Mouse (Mus musculus): ENCODE data around the gene Ssr2.
A peak's percentile ranks its signal among the peaks of the same experiment; 100 is the strongest.

Ssr2 gene

DNA sequence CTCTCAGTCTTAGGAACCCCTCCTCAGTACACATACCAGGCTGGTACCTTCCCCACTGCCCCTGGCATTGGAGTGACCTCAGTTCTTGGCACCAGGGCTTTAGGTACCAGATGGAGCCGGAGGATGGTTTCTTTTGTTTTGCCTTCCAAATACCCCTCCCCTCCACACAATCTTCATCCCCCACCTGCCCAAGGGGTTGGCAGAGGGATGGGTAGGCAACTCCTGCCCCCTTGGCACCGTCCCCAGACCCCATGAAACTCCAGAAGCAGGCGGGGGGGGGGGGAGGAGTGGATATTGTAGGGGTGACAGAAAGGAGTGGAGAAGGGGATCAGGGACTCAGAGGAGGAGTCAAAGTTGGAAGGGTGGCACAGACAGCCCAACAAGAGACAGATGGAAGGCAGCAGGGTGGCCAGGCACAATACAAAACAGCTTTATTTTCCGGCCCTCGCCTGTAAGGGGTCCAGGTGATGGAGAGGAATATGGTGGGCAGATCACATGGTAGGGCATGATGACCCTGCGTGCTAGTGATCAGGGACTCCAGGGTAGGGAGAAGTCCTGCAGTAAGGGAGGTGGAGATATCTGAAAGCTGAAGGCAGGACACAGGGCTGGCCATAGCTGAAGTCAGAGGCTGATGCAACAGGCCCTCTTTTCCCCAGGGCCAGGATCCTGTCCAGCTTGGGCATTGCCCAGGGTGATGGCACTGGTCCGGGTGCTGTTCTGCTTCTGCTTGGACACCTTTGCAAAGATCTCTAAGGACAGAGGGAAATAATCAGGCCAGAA lies 33.9 kb upstream of the Ssr2 start:
- DNase-seq (ENCODE audit: low spot score in 2 of 2) = no peak

GRCm38 (mm10) chr3:88542486-88542885 lies 33.2 kb upstream of the Ssr2 start:
- DNase-seq (ENCODE audit: low spot score in 2 of 2) = no peak

- no peak for DNase-seq (ENCODE audit: low spot score in 2 of 2)
These were observed 32.5 kb upstream of the Ssr2 start for GRCm38 (mm10) chr3:88543174-88543573.

DNA sequence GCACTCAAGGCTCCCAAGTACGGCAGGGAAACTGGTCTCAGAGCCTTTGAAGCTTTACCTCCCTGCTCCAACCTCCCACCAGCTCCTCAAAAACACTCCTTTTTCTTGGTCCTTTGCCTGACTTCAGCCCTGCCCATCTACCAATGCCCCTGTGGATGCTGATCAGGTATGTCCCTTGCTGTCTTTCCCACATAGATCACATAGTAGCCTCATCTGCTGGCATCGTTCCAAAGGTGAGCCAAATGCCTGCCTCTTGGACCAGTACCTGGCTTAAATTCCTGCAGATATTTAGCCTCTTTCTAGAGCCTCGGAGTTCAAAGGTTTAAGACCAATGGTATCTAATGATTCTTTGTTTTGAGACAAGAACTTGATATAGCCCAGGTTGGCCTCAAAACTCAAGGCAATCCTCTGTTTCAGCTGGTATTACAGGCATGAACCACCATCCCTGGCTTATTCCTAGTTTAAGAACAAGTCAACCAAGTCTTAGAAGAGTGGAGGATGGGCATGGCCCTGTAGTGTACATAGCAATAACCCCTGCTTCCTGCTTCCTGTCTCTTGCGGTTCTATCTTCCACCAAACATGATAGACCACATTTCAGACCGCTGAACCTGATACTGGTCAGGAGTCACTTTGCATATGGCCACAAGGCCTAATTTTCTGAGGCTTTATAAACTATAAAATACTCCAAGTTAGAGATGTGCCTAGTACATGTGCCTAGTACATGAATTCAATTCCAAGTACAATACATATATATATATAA lies 31.8 kb upstream of the Ssr2 start:
- DNase-seq (ENCODE audit: low spot score in 2 of 2) = no peak

DNA sequence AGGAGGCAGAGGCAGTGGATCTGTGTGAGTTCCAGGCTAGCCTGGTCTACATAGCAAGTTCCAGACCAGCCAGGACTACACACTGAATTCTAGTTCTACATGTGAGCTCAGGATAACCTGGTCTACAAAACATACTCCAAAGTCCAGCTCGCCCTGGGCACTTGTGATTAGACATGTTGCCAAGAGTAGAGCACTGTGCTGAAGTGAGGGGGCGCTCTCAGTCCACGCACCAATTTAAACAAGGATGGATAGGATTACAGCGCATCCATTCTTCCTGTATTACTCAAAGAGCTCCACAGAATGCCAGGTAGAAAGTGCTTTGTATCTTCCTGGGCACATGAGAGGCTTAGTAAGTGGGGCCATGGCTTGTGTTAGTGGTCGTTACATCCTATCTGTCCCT lies 31.2 kb upstream of the Ssr2 start:
- DNase-seq (ENCODE audit: low spot score in 2 of 2) = no peak

DNA sequence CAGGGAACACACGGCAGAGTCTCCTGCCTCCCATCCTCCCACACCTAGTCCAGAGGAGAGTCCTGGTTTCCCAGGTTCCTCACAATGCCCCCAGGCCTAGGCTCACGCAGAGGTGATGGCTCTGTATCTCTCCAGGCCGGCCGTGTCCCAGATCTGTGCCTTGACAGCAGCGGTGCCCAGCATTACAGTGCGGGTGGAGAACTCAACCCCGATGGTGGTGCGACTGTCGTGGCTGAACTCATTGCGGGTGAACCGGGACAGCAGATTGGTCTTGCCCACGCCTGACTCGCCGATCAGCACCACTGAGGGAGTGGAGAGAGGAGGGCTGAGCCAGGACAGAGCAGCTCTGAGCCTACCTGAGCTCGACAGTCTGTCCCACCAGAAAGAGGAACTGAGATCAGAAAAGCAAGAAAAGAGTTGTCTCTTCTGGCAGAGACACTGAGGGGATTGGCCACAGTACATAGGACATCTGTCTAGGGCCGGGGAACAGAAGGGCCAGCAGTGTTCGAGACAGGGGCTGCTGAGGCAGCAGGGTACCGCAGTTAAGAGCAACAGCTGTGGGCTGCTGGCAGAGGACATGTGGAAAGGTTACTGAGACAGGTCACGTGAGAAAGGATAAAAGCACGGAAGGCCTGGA lies 30.6 kb upstream of the Ssr2 start:
- DNase-seq (ENCODE audit: low spot score in 2 of 2) = no peak

- DNase-seq (ENCODE audit: low spot score in 2 of 2) = no peak
These were observed 28.8 kb upstream of the Ssr2 start for GRCm38 (mm10) chr3:88546674-88547418.

DNA sequence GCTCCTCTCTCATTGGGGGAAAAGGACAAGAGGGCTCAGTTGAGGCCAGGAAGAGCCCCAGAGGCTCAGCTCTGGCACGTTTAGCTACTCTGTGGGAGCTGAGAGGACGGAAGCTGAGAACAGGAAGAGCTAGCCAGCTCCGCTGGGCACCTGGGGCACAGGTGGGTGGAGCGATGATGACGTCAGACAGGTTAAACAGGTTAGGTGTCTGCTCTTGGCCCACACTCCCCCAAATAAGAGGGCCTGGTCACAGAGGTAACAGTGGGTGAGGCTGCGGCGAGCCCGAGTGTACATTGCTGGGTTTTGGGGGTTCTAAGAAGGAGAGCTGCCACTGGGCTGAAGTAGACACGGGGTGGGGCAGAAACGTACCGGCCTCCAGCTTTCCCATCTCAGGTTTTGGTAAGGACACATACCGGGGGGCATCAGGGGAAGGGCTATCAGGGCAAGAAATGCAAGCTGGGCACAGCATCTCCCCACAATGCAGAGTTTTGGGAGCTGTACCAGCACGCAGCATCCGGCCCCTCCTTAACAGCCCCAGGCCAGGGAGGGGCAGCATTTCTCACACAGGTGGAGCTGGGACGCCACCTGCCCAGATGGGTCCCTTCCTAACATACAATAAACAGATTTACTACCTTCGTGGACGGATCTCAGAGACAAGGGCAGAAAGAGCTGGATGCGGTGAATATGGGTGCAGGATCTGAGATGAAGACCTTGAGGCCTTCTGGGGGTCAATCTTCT lies 27.3 kb upstream of the Ssr2 start, which contains the start of gene Rab25:
Gene Rab25 (minus strand): TSS at position 121 of the 738 bp plus-strand sequence.
- no peak for DNase-seq (ENCODE audit: low spot score in 2 of 2)

DNA sequence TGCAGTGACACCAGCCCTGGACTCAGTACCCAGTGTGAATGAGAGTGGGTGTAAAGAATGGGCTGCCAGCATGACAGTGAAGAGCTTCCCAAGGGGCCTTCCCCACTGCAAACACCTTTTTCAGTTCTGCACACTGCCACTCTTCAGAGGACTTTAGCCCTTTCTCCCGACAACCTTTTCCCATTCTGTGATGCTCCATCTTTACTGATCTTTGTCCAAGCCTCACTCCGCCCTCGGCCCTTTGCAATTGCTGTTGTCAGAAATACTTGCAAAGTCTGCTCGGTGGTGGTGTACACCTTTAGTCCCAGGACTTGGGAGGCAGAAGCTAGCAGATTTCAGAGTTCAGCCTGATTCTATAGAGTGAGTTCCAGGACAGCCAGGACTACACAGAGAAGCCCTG lies 24.1 kb upstream of the Ssr2 start:
- DNase-seq (ENCODE audit: low spot score in 2 of 2) = no peak

DNA sequence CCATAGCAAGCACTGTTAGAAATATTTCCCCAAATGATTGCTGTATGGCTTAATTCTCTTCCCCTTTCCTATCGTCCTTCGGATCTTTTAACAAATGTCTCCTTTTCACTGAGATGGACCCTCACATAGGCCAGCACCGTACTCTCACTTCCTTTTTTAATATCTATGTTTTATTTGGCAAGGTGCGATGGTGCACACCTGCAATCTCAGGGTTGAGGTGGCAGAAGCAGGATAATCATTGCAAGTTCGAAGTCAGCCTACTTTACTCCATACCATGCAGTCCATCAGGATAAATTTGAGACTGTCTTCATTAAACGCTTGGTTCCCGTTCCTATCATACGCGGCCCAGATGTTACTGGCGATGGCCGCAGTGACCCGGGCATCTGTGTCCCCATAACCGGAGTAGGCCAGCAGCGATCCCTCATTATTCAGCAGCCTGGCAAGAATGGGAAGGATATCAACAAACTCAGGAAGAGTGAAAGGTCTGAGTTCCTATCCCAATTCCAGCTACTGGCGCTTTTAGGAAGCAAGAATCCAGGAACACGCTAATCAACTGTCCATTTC lies 23.5 kb upstream of the Ssr2 start:
- no peak for DNase-seq (ENCODE audit: low spot score in 2 of 2)

DNA sequence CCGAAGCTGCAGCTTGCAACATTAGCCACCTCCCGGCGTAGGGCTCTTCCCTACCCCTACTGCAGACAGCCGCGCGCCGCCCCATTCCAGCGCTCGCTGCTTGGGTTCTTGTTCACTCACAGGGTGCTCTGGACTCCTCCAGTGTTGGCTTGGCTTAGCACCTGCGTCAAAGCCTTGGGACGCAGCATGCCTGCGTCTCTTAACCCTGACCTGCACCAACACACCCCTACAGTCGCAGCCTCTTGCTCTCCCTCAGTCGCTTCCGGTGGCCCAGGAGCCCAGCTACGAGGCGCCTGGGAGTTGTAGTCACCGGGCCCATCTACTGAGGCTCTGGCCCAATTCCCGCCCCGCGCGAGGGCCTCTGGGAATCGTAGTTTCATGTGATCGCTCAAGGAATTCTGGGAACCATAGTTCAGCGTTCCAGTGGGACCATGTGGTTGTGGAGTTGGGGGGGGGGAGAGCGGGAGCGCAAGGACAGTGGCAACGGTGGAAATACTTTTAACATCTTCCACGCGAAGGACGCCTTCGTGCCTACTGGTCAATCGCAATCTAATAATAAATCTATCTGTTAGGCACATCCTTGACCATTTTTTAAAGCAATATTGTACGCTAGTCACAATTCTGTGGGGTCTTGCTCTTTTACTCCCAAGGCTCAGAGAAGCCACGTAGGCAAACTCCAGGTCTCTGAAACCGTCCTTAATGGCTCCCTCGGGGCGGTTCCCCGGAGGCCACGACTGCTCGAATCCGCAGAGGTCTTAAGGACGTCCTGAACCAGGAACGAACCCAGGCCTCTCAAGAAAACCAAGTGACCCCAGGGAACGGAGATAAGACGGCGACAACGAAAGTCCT lies 22.8 kb upstream of the Ssr2 start, which contains the start of gene Lamtor2:
Gene Lamtor2 (minus strand): TSS at position 399 of the 849 bp plus-strand sequence.
- DNase-seq (ENCODE audit: low spot score in 2 of 2) = peak; percentile 96

DNA sequence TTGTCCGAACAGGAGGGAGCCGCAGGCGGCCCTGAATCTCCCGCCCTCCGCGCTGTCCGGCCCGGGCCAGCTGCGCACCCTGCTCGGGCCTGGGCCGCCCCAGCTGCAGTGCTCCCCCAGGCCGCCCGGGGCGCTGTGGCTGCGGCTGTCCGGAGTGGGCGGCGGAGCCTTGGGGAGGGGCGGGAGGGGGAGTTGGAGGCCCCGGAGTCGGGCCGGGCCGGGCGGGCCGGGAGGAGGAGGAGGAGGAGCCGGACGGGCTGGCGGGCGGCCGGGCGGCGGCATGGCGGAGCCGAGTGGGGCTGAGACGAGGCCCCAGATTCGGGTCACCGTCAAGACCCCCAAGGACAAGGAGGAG lies 22.2 kb upstream of the Ssr2 start, which contains the start of gene Ubqln4:
Gene Ubqln4 (plus strand): TSS at position 234 of the 355 bp plus-strand sequence.
- peak; percentile 68 to 78 for DNase-seq (ENCODE audit: low spot score in 2 of 2)

GRCm38 (mm10) chr3:88553880-88554586 lies 21.6 kb upstream of the Ssr2 start:
- DNase-seq (ENCODE audit: low spot score in 2 of 2) = peak in 1 of 2 experiments; percentile 29

- no peak for DNase-seq (ENCODE audit: low spot score in 2 of 2)
These were observed 20.5 kb upstream of the Ssr2 start for GRCm38 (mm10) chr3:88555069-88555605.

- DNase-seq (ENCODE audit: low spot score in 2 of 2) = no peak
These were observed 19.9 kb upstream of the Ssr2 start for GRCm38 (mm10) chr3:88555731-88556130.

DNA sequence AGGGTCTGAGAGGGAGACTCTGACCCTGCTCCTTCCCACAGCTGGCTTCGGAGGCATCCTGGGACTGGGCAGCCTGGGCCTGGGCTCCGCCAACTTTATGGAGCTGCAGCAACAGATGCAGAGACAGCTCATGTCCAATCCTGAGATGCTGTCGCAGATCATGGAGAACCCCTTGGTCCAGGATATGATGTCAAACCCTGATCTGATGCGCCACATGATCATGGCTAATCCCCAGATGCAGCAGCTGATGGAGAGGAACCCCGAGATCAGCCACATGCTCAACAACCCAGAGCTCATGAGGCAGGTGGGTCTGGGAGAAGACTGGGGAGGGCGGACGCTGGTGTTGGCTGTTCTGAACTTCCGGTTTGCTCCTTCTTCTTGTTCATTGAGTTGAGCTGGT lies 19.1 kb upstream of the Ssr2 start:
- DNase-seq (ENCODE audit: low spot score in 2 of 2) = no peak

DNA sequence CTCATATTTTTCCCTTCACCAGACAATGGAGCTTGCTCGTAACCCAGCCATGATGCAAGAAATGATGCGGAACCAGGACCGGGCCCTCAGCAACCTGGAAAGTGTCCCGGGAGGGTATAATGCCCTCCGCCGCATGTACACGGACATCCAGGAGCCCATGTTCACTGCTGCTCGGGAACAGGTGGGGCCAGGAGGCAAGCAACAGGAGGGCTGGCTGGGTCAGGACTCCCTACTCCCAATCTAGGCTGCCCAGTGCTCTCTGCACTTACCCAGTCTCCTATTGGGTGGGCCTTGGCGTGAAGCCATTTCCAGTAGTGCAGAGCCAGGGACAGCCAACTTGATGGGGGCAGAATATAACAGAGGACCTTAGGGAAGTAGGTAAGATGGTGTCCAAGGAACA lies 16.1 kb upstream of the Ssr2 start:
- no peak for DNase-seq (ENCODE audit: low spot score in 2 of 2)

DNA sequence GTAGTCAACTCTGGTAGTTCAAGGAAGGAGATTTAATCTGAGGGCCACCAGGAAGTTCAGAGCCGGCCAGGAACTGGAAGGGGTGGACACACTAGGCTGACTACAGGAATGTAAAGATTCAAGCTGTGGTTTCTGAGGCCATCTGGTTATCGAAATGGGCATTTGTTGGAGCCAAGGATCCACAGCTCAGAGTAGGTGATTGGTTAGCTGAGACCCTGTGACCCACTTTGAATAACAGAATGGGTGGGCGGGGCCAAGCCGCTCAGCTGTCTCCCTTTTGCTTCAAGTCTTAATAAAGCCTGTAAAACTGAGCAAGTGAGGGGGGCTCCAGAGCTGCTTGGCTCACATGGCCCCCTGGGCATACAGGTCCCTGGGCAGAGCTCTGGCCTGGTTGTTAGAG lies 13.7 kb upstream of the Ssr2 start:
- DNase-seq (ENCODE audit: low spot score in 2 of 2) = no peak

DNA sequence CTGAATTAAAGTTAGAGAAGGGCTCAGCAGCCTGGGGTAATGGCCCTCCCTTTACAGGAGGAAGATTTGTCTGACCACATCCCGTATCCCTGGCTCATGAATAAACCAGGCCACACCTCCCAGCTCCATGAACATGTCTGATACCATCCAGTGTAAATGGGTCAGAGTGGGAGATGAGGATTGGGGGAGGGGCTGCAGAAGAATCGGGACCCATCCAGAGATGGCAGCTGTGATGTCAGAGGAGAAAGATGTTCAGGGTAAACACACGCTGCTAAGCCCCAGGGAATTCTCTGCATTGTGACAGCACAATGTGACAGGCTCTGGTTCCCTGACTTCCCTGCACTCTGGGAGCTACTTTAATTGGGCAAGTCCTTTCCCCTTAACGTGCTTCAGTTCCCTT lies 12.2 kb upstream of the Ssr2 start:
- no peak for DNase-seq (ENCODE audit: low spot score in 2 of 2)
